Mouse (Mus musculus): ENCODE results near the gene Map2k3. TPM values are rescaled to one million over a fixed set of nuclear protein-coding genes. Genes with fewer than 3 reads are reported as not detected.

Map2k3 gene
- polyA plus RNA-seq, 1 experiment from 2014 or later, result 134 TPM

GRCm38 (mm10) chr11:60958948-60959347 is 27.1 kb downstream of the Map2k3 start:
- H3K27me3 ChIP-seq (ENCODE audit: control insufficient read depth, insufficient read depth, low read depth, low read length), result no peaks in the 10 kb centered on the region
- ATAC-seq (ENCODE audit: low read depth), result no peak
- H3K9me3 ChIP-seq (replicated peaks; ENCODE audit: control insufficient read depth, low read length), result no peaks in the 10 kb centered on the region
- H3K4me1 ChIP-seq (ENCODE audit: control insufficient read depth, low read depth, low read length), result peaks cover 4% of the 10 kb centered on the region
- 82% methylated on average over 4 of the region's 4 CpGs for WGBS (ENCODE audit: insufficient replicate concordance)
- H3K4me3 ChIP-seq (ENCODE audit: low read depth, low read length), result no peak overlapping the region
- H3K4me2 ChIP-seq (ENCODE audit: low read depth, low read length), result no peak overlapping the region
- no peak overlapping the region for H3K9ac ChIP-seq (ENCODE audit: low read depth, low read length)
- no peaks in the 10 kb centered on the region for H3K36me3 ChIP-seq (ENCODE audit: control insufficient read depth, insufficient read depth)
- H3K27ac ChIP-seq (ENCODE audit: low read length), result no peak overlapping the region

GRCm38 (mm10) chr11:60961176-60961575 is 29.3 kb downstream of the Map2k3 start:
- Histone ChIP-seq H3K4me1 (ENCODE audit: control insufficient read depth, low read depth, low read length) (no peaks in the 10 kb centered on the region), H3K27me3 (ENCODE audit: control insufficient read depth, insufficient read depth, low read depth, low read length) (no peaks in the 10 kb centered on the region), H3K4me2 (ENCODE audit: low read depth, low read length) (no peak overlapping the region), H3K36me3 (ENCODE audit: control insufficient read depth, insufficient read depth) (no peaks in the 10 kb centered on the region), H3K4me3 (ENCODE audit: low read depth, low read length) (no peak overlapping the region), H3K9ac (ENCODE audit: low read depth, low read length) (no peak overlapping the region), H3K9me3 (replicated peaks; ENCODE audit: control insufficient read depth, low read length) (no peaks in the 10 kb centered on the region), H3K27ac (ENCODE audit: low read length) (no peak overlapping the region)
- 44% methylated on average over 1 of the region's 1 CpGs for WGBS (ENCODE audit: insufficient replicate concordance)
- no peak for ATAC-seq (ENCODE audit: low read depth)

GRCm38 (mm10) chr11:60962709-60963108 is 30.9 kb downstream of the Map2k3 start:
- H3K4me1 ChIP-seq (ENCODE audit: control insufficient read depth, low read depth, low read length), result no peaks in the 10 kb centered on the region
- no peaks in the 10 kb centered on the region for H3K27me3 ChIP-seq (ENCODE audit: control insufficient read depth, insufficient read depth, low read depth, low read length)
- no peak overlapping the region for H3K4me2 ChIP-seq (ENCODE audit: low read depth, low read length)
- 57% methylated on average over 5 of the region's 5 CpGs for WGBS (ENCODE audit: insufficient replicate concordance)
- no peaks in the 10 kb centered on the region for H3K9me3 ChIP-seq (replicated peaks; ENCODE audit: control insufficient read depth, low read length)
- no peak overlapping the region for H3K27ac ChIP-seq (ENCODE audit: low read length)
- no peak for ATAC-seq (ENCODE audit: low read depth)
- no peak overlapping the region for H3K9ac ChIP-seq (ENCODE audit: low read depth, low read length)
- H3K36me3 ChIP-seq (ENCODE audit: control insufficient read depth, insufficient read depth), result no peaks in the 10 kb centered on the region
- no peak overlapping the region for H3K4me3 ChIP-seq (ENCODE audit: low read depth, low read length)

- no peaks in the 10 kb centered on the region for H3K36me3 ChIP-seq (ENCODE audit: control insufficient read depth, insufficient read depth)
- H3K9ac ChIP-seq (ENCODE audit: low read depth, low read length), result no peak overlapping the region
- no peak overlapping the region for H3K27ac ChIP-seq (ENCODE audit: low read length)
- H3K4me2 ChIP-seq (ENCODE audit: low read depth, low read length), result no peak overlapping the region
- 48% methylated on average over 6 of the region's 6 CpGs for WGBS (ENCODE audit: insufficient replicate concordance)
- no peak overlapping the region for H3K4me3 ChIP-seq (ENCODE audit: low read depth, low read length)
- no peaks in the 10 kb centered on the region for H3K9me3 ChIP-seq (replicated peaks; ENCODE audit: control insufficient read depth, low read length)
- ATAC-seq (ENCODE audit: low read depth), result no peak
- no peaks in the 10 kb centered on the region for H3K27me3 ChIP-seq (ENCODE audit: control insufficient read depth, insufficient read depth, low read depth, low read length)
- H3K4me1 ChIP-seq (ENCODE audit: control insufficient read depth, low read depth, low read length), result no peaks in the 10 kb centered on the region
These were observed 35.1 kb downstream of the Map2k3 start for GRCm38 (mm10) chr11:60966974-60967373.

- Histone ChIP-seq H3K36me3 (ENCODE audit: control insufficient read depth, insufficient read depth) (no peaks in the 10 kb centered on the region), H3K27me3 (ENCODE audit: control insufficient read depth, insufficient read depth, low read depth, low read length) (no peaks in the 10 kb centered on the region), H3K4me3 (ENCODE audit: low read depth, low read length) (no peak overlapping the region), H3K9me3 (replicated peaks; ENCODE audit: control insufficient read depth, low read length) (no peaks in the 10 kb centered on the region), H3K27ac (ENCODE audit: low read length) (no peak overlapping the region), H3K4me2 (ENCODE audit: low read depth, low read length) (no peak overlapping the region), H3K9ac (ENCODE audit: low read depth, low read length) (no peak overlapping the region), H3K4me1 (ENCODE audit: control insufficient read depth, low read depth, low read length) (no peaks in the 10 kb centered on the region; the same call in 1 of the 2 replicates)
- 56% methylated on average over 11 of the region's 11 CpGs for WGBS (ENCODE audit: insufficient replicate concordance)
- ATAC-seq (ENCODE audit: low read depth), result no peak
These were observed 43.3 kb downstream of the Map2k3 start for GRCm38 (mm10) chr11:60975097-60975496.

- WGBS (ENCODE audit: insufficient replicate concordance), result 72% methylated on average over 2 of the region's 2 CpGs
- Histone ChIP-seq H3K4me3 (ENCODE audit: low read depth, low read length) (no peak overlapping the region), H3K4me1 (ENCODE audit: control insufficient read depth, low read depth, low read length) (no peaks in the 10 kb centered on the region; the same call in 1 of the 2 replicates), H3K27me3 (ENCODE audit: control insufficient read depth, insufficient read depth, low read depth, low read length) (no peaks in the 10 kb centered on the region), H3K9me3 (replicated peaks; ENCODE audit: control insufficient read depth, low read length) (no peaks in the 10 kb centered on the region), H3K27ac (ENCODE audit: low read length) (no peak overlapping the region), H3K9ac (ENCODE audit: low read depth, low read length) (no peak overlapping the region), H3K36me3 (ENCODE audit: control insufficient read depth, insufficient read depth) (no peaks in the 10 kb centered on the region), H3K4me2 (ENCODE audit: low read depth, low read length) (no peak overlapping the region)
- ATAC-seq (ENCODE audit: low read depth), result no peak
These were observed 44.4 kb downstream of the Map2k3 start for GRCm38 (mm10) chr11:60976234-60976633.

- Histone ChIP-seq H3K4me1 (ENCODE audit: control insufficient read depth, low read depth, low read length) (no peaks in the 10 kb centered on the region; the same call in 1 of the 2 replicates), H3K4me2 (ENCODE audit: low read depth, low read length) (no peak overlapping the region), H3K4me3 (ENCODE audit: low read depth, low read length) (no peak overlapping the region), H3K27me3 (ENCODE audit: control insufficient read depth, insufficient read depth, low read depth, low read length) (no peaks in the 10 kb centered on the region), H3K36me3 (ENCODE audit: control insufficient read depth, insufficient read depth) (no peaks in the 10 kb centered on the region), H3K9ac (ENCODE audit: low read depth, low read length) (no peak overlapping the region), H3K27ac (ENCODE audit: low read length) (no peak overlapping the region), H3K9me3 (replicated peaks; ENCODE audit: control insufficient read depth, low read length) (no peaks in the 10 kb centered on the region)
- 32% methylated on average over 8 of the region's 8 CpGs for WGBS (ENCODE audit: insufficient replicate concordance)
- ATAC-seq (ENCODE audit: low read depth), result no peak
These were observed 44.9 kb downstream of the Map2k3 start for GRCm38 (mm10) chr11:60976742-60977141.

- H3K4me3 ChIP-seq (ENCODE audit: low read depth, low read length), result no peak overlapping the region
- no peaks in the 10 kb centered on the region for H3K27me3 ChIP-seq (ENCODE audit: control insufficient read depth, insufficient read depth, low read depth, low read length)
- peak; percentile 19; the same call in 1 of the 2 replicates for ATAC-seq (ENCODE audit: low read depth)
- WGBS (ENCODE audit: insufficient replicate concordance), result 45% methylated on average over 3 of the region's 3 CpGs
- no peak overlapping the region for H3K27ac ChIP-seq (ENCODE audit: low read length)
- no peak overlapping the region for H3K4me2 ChIP-seq (ENCODE audit: low read depth, low read length)
- no peaks in the 10 kb centered on the region; the same call in 1 of the 2 replicates for H3K4me1 ChIP-seq (ENCODE audit: control insufficient read depth, low read depth, low read length)
- no peaks in the 10 kb centered on the region for H3K36me3 ChIP-seq (ENCODE audit: control insufficient read depth, insufficient read depth)
- no peaks in the 10 kb centered on the region for H3K9me3 ChIP-seq (replicated peaks; ENCODE audit: control insufficient read depth, low read length)
- no peak overlapping the region for H3K9ac ChIP-seq (ENCODE audit: low read depth, low read length)
These were observed 45.3 kb downstream of the Map2k3 start for GRCm38 (mm10) chr11:60977153-60977552.

- H3K4me2 ChIP-seq (ENCODE audit: low read depth, low read length), result no peak overlapping the region
- no peak overlapping the region for H3K4me3 ChIP-seq (ENCODE audit: low read depth, low read length)
- ATAC-seq (ENCODE audit: low read depth), result no peak
- H3K27me3 ChIP-seq (ENCODE audit: control insufficient read depth, insufficient read depth, low read depth, low read length), result no peaks in the 10 kb centered on the region
- no peaks in the 10 kb centered on the region for H3K9me3 ChIP-seq (replicated peaks; ENCODE audit: control insufficient read depth, low read length)
- H3K36me3 ChIP-seq (ENCODE audit: control insufficient read depth, insufficient read depth), result no peaks in the 10 kb centered on the region
- WGBS (ENCODE audit: insufficient replicate concordance), result 37% methylated on average over 2 of the region's 2 CpGs
- H3K9ac ChIP-seq (ENCODE audit: low read depth, low read length), result no peak overlapping the region
- no peaks in the 10 kb centered on the region; the same call in 1 of the 2 replicates for H3K4me1 ChIP-seq (ENCODE audit: control insufficient read depth, low read depth, low read length)
- H3K27ac ChIP-seq (ENCODE audit: low read length), result no peak overlapping the region
These were observed 46.8 kb downstream of the Map2k3 start for GRCm38 (mm10) chr11:60978658-60979057.

All from liver, embryonic 16.5 days (tissue).